Mouse (Mus musculus) embryonic fibroblast, embryonic 13.5 days (primary cell): ENCODE data around the gene Hmg20b.

Source experiments
- CTCF ChIP-seq: IDR thresholded peaks from 2 replicates; pipeline ENCODE4 v1.5.1; 2011; ENCODE audit warnings: mild to moderate bottlenecking, control low read depth, low read length, moderate library complexity, borderline replicate concordance; ENCODE audit not compliant: insufficient read depth
- POLR2A ChIP-seq: IDR thresholded peaks from 2 replicates; pipeline ENCODE4 v1.6.1; 2011; ENCODE audit warnings: low read depth, mild to moderate bottlenecking, control low read depth, low read length, moderate library complexity

GRCm38 (mm10) chr10:81367207-81367495, 16.9 kb upstream of the Hmg20b start:
- TF ChIP-seq POLR2A: no peak
- no peak for TF ChIP-seq CTCF
